Mouse (Mus musculus): ENCODE data around the gene Cd48. TPM values are rescaled to one million over a fixed set of nuclear protein-coding genes. Genes with fewer than 3 reads are reported as not detected.
A peak's percentile ranks its signal among the peaks of the same experiment; 100 is the strongest.
"Not testable (repeated sequence)": the region's sequence is repeated elsewhere in the genome, so short reads cannot be mapped to it uniquely, and the experiment has no call there.

Cd48 gene
- polyA plus RNA-seq, 1 experiment from 2014 or later, result 4.5 TPM

DNA sequence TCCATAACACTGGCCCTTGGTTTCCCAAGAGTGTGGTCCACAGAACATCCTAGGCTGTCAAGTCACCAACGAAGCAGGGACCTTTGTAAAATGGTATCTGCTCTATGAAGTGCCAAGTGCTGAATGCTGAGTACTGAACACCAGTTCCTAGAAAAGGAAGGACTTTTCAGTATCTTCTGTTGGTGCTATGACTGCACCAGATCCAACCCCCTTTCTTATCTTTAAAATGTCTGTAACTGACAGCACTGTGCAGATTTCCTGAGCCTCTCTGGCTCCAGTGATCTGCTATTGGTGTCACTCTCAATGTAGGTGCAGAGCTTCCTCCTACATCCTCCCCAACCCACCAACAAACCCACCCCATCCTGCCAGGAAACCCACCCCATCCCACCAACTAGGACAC lies 7.3 kb upstream of the Cd48 start:
- Histone ChIP-seq H3K4me2 (no peak overlapping the region), H3K27me3 (replicated peaks; ENCODE audit: control insufficient read depth, insufficient read depth, low read length) (no peaks in the 10 kb centered on the region), H3K27ac (ENCODE audit: low read depth, low read length) (no peak overlapping the region), H3K36me3 (ENCODE audit: control insufficient read depth, insufficient read depth, low read length) (no peaks in the 10 kb centered on the region), H3K4me3 (ENCODE audit: low read depth, low read length) (no peak overlapping the region), H3K9me3 (ENCODE audit: control insufficient read depth, low read length) (no peaks in the 10 kb centered on the region), H3K4me1 (replicated peaks; ENCODE audit: control insufficient read depth, insufficient read depth, low read length) (0 out of 2 replicates have a peak, but pooled peaks cover 6% of the 10 kb centered on the region), H3K9ac (ENCODE audit: low read depth, low read length) (no peak overlapping the region)
- no peak for DNase-seq (ENCODE audit: low spot score)
- ATAC-seq (replicated peaks; ENCODE audit: low FRiP score), result peak; percentile 84
- WGBS, result 39% methylated on average over 1 of the region's 1 CpGs

DNA sequence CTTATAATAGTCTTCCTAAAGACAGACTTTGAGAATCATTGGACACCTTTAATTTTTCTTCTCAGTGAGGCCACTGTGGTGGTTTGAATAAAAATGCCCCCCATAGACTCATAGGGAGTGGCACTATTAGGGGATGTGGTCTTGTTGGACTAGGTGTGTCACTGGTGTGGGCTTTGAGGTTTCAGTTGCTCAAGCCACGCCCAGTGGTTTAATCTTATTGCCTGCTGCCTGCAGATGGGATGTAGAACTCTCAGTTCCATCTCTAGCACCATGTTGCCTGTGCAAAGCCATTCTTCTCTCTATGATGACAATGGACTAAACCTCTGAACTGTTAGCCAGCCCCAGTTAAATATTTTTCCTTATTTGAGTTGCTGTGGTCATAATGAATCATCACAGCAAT lies 4.1 kb upstream of the Cd48 start:
- Histone ChIP-seq H3K9ac (ENCODE audit: low read depth, low read length) (no peak overlapping the region), H3K9me3 (ENCODE audit: control insufficient read depth, low read length) (no peaks in the 10 kb centered on the region), H3K27ac (ENCODE audit: low read depth, low read length) (no peak overlapping the region), H3K36me3 (ENCODE audit: control insufficient read depth, insufficient read depth, low read length) (no peaks in the 10 kb centered on the region), H3K27me3 (replicated peaks; ENCODE audit: control insufficient read depth, insufficient read depth, low read length) (no peaks in the 10 kb centered on the region), H3K4me2 (no peak overlapping the region), H3K4me3 (ENCODE audit: low read depth, low read length) (no peak overlapping the region), H3K4me1 (replicated peaks; ENCODE audit: control insufficient read depth, insufficient read depth, low read length) (0 out of 2 replicates have a peak, but pooled peaks cover 6% of the 10 kb centered on the region)
- whole genome bisulfite sequencing, result 48% methylated on average over 1 of the region's 1 CpGs
- no peak for DNase-seq (ENCODE audit: low spot score)
- 0 out of 2 replicates have a peak, but pooled peaks have one; percentile 46 for ATAC-seq (replicated peaks; ENCODE audit: low FRiP score)

DNA sequence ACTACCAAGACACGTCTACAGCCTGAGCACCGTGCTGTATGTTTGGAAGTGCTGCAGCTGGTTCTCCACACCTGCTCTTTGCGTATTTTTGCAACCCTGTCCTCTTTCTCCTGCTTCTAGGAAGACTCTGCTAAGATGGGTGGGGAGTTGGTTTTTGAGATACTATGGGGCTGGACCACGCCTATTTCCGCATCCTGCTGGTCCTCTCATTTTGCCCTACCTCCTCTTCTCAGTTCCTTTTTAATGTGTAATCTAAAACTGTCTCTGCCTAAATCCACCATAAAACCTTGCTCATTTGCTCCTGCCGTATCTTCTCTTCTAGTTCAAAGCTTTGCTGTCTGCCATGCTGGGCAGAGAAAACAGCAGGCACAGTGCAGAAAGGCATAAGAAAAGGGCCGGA lies 800 bp upstream of the Cd48 start:
- H3K27ac ChIP-seq (ENCODE audit: low read depth, low read length), result no peak overlapping the region
- H3K27me3 ChIP-seq (replicated peaks; ENCODE audit: control insufficient read depth, insufficient read depth, low read length), result no peaks in the 10 kb centered on the region
- DNase-seq (ENCODE audit: low spot score) (no peak), ATAC-seq (replicated peaks; ENCODE audit: low FRiP score) (0 out of 2 replicates have a peak, but pooled peaks have one; percentile 29)
- no peak overlapping the region for H3K4me2 ChIP-seq
- no peaks in the 10 kb centered on the region for H3K4me1 ChIP-seq (replicated peaks; ENCODE audit: control insufficient read depth, insufficient read depth, low read length)
- H3K9me3 ChIP-seq (ENCODE audit: control insufficient read depth, low read length), result no peaks in the 10 kb centered on the region
- H3K36me3 ChIP-seq (ENCODE audit: control insufficient read depth, insufficient read depth, low read length), result no peaks in the 10 kb centered on the region
- H3K9ac ChIP-seq (ENCODE audit: low read depth, low read length), result no peak overlapping the region
- 76% methylated on average over 7 of the region's 7 CpGs for WGBS
- no peak overlapping the region for H3K4me3 ChIP-seq (ENCODE audit: low read depth, low read length)

DNA sequence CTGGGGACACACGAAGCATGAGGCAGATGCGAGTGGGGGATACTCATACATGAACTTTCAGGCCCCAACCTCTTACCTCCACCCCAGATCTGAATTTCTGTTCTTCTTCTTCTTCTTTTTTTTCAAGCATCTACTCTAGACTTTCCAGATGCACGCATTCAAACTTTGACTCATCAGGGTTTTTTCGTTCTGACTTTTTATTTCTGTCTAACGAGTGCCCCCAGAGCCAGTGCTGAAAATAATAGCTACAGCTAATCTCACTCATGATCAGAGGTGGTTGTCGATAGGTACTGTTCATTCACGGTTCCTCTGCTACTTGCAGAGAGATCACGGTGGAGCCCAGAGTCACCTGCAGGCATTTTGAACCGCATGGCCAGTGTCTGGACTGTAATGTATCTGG lies 3.1 kb downstream of the Cd48 start:
- no peaks in the 10 kb centered on the region for H3K27me3 ChIP-seq (replicated peaks; ENCODE audit: control insufficient read depth, insufficient read depth, low read length)
- DNase-seq (ENCODE audit: low spot score), result no peak
- H3K4me2 ChIP-seq, result no peak overlapping the region
- ATAC-seq (replicated peaks; ENCODE audit: low FRiP score), result no peak
- no peak overlapping the region for H3K4me3 ChIP-seq (ENCODE audit: low read depth, low read length)
- H3K9me3 ChIP-seq (ENCODE audit: control insufficient read depth, low read length), result no peaks in the 10 kb centered on the region
- H3K27ac ChIP-seq (ENCODE audit: low read depth, low read length), result no peak overlapping the region
- H3K9ac ChIP-seq (ENCODE audit: low read depth, low read length), result no peak overlapping the region
- 81% methylated on average over 9 of the region's 9 CpGs for WGBS
- H3K4me1 ChIP-seq (replicated peaks; ENCODE audit: control insufficient read depth, insufficient read depth, low read length), result no peaks in the 10 kb centered on the region
- no peaks in the 10 kb centered on the region for H3K36me3 ChIP-seq (ENCODE audit: control insufficient read depth, insufficient read depth, low read length)

DNA sequence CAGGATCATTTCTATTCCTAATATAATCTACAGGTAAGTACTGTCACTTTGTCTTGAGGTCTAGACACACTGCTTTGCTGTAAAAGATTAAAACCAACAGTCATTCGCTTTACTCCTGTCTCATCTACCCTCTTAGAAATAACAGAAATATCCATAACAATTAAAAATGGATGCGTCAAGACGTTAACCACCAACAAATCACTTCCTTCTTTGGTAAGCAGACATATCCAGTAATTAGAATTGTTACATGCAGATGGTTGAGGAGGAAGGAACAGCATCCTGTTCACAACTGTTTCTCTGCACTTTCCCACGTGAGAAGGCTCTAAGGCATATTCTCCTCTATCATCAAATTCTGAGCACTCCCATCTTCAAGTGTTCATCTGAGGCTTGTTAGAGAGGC lies 5.5 kb downstream of the Cd48 start:
- Histone ChIP-seq H3K27ac (ENCODE audit: low read depth, low read length) (no peak overlapping the region), H3K9me3 (ENCODE audit: control insufficient read depth, low read length) (no peaks in the 10 kb centered on the region), H3K36me3 (ENCODE audit: control insufficient read depth, insufficient read depth, low read length) (no peaks in the 10 kb centered on the region), H3K4me2 (no peak overlapping the region), H3K4me1 (replicated peaks; ENCODE audit: control insufficient read depth, insufficient read depth, low read length) (no peaks in the 10 kb centered on the region), H3K27me3 (replicated peaks; ENCODE audit: control insufficient read depth, insufficient read depth, low read length) (no peaks in the 10 kb centered on the region), H3K4me3 (ENCODE audit: low read depth, low read length) (no peak overlapping the region), H3K9ac (ENCODE audit: low read depth, low read length) (no peak overlapping the region)
- WGBS, result 75% methylated on average over 4 of the region's 4 CpGs
- no peak for DNase-seq (ENCODE audit: low spot score)
- no peak for ATAC-seq (replicated peaks; ENCODE audit: low FRiP score)

DNA sequence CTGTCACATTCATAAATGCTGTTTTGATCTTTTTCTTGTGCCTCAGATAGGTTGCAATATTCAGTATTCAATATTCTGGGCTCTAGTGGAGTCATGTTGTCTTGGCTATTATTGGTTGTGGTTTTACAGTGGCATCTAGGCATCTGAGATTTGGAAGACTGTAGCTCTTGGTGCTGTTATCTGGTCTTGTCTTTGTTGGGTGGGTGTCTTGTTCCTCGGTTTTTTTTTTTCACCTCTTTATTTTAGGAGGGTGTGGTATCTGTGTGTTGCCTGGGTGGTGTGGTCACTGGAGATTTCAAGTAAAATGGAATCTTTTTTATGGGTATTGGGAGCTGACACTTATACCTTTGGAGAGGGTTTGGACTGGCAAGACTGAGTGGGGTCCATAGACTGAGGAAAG lies 12.1 kb downstream of the Cd48 start:
- H3K4me3 ChIP-seq (ENCODE audit: low read depth, low read length), result no peak overlapping the region
- H3K9ac ChIP-seq (ENCODE audit: low read depth, low read length), result no peak overlapping the region
- H3K36me3 ChIP-seq (ENCODE audit: control insufficient read depth, insufficient read depth, low read length), result no peaks in the 10 kb centered on the region
- no peak overlapping the region for H3K27ac ChIP-seq (ENCODE audit: low read depth, low read length)
- DNase-seq (ENCODE audit: low spot score) (no peak), ATAC-seq (replicated peaks; ENCODE audit: low FRiP score) (no peak)
- 52% methylated on average over 1 of the region's 1 CpGs for WGBS
- H3K9me3 ChIP-seq (ENCODE audit: control insufficient read depth, low read length), result no peaks in the 10 kb centered on the region
- no peaks in the 10 kb centered on the region for H3K27me3 ChIP-seq (replicated peaks; ENCODE audit: control insufficient read depth, insufficient read depth, low read length)
- no peaks in the 10 kb centered on the region for H3K4me1 ChIP-seq (replicated peaks; ENCODE audit: control insufficient read depth, insufficient read depth, low read length)
- H3K4me2 ChIP-seq, result no peak overlapping the region

DNA sequence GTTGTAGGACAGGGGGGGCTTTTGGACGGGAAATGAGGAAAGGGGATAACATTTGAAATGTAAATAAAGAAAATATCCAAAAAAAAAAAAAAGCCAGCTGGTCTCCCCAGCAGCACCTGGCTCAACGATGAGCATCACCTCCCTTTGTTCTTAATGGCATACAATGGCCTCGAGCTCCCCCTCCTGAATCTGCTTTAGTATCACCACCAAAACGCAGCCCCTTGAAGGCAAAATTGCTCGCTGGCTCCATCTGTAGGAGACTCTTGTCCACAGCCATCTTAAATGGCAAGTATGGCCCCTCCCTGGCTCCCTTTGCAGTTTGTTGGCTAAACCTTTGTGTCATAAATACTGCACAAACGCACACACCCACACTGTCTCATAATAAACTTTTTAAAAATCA lies 17.2 kb downstream of the Cd48 start:
- Histone ChIP-seq H3K36me3 (ENCODE audit: control insufficient read depth, insufficient read depth, low read length) (no peaks in the 10 kb centered on the region), H3K27ac (ENCODE audit: low read depth, low read length) (no peak overlapping the region), H3K4me1 (replicated peaks; ENCODE audit: control insufficient read depth, insufficient read depth, low read length) (no peaks in the 10 kb centered on the region), H3K9me3 (ENCODE audit: control insufficient read depth, low read length) (no peaks in the 10 kb centered on the region), H3K4me2 (no peak overlapping the region), H3K27me3 (replicated peaks; ENCODE audit: control insufficient read depth, insufficient read depth, low read length) (no peaks in the 10 kb centered on the region), H3K4me3 (ENCODE audit: low read depth, low read length) (no peak overlapping the region), H3K9ac (ENCODE audit: low read depth, low read length) (no peak overlapping the region)
- WGBS, result 16% methylated on average over 6 of the region's 6 CpGs
- ATAC-seq (replicated peaks; ENCODE audit: low FRiP score), result no peak; the same call in 1 of the 2 replicates
- DNase-seq (ENCODE audit: low spot score), result no peak

DNA sequence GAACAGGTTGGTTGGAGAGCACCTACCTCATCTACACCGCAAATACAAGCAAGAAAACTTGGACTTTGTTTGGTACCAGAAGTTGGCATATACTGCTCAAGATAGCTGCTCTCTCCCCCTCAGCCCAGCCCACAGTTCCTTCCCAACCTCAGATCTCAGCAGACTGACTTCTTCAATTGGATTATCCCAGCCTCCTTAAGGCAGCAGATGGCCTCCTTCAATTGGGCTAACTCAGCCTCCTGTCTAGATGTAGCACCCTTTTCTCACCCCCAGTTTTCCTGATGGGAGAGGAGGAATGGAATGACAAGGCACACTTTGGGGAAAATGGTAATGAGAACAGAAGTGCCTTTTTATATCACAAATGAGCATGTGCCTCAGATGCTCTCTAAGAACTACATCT lies 31.9 kb downstream of the Cd48 start:
- not testable (repeated sequence) for H3K9ac ChIP-seq (ENCODE audit: low read depth, low read length); H3K4me2 ChIP-seq; H3K36me3 ChIP-seq (ENCODE audit: control insufficient read depth, insufficient read depth, low read length); H3K4me3 ChIP-seq (ENCODE audit: low read depth, low read length); ATAC-seq (replicated peaks; ENCODE audit: low FRiP score); H3K27ac ChIP-seq (ENCODE audit: low read depth, low read length); DNase-seq (ENCODE audit: low spot score); H3K27me3 ChIP-seq (replicated peaks; ENCODE audit: control insufficient read depth, insufficient read depth, low read length); H3K9me3 ChIP-seq (ENCODE audit: control insufficient read depth, low read length); H3K4me1 ChIP-seq (replicated peaks; ENCODE audit: control insufficient read depth, insufficient read depth, low read length)
- WGBS, result 77% methylated on average over 1 of the region's 1 CpGs

DNA sequence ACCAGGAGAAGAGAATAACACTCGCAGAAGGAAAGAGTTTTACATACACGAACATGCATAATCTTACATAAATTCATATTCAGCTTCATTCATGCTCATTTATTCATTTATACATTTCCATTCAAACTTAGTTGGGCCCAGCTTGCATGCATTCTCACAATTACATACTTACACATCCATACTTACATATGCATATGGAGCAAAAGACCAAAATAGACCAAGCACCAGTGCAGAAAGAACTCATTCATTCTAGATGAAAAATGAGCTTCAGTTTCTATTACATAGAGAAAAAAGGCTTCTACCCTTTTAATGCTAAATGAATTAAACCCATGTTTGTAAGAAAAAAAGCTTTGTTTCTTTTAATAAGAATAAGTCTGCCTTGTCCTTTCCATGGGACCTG lies 33.6 kb downstream of the Cd48 start:
- Histone ChIP-seq H3K27ac (ENCODE audit: low read depth, low read length) (no peak overlapping the region), H3K9ac (ENCODE audit: low read depth, low read length) (no peak overlapping the region), H3K36me3 (ENCODE audit: control insufficient read depth, insufficient read depth, low read length) (no peaks in the 10 kb centered on the region), H3K4me1 (replicated peaks; ENCODE audit: control insufficient read depth, insufficient read depth, low read length) (no peaks in the 10 kb centered on the region), H3K4me3 (ENCODE audit: low read depth, low read length) (no peak overlapping the region), H3K9me3 (ENCODE audit: control insufficient read depth, low read length) (no peaks in the 10 kb centered on the region), H3K4me2 (no peak overlapping the region), H3K27me3 (replicated peaks; ENCODE audit: control insufficient read depth, insufficient read depth, low read length) (no peaks in the 10 kb centered on the region)
- 82% methylated on average over 2 of the region's 2 CpGs for WGBS
- DNase-seq (ENCODE audit: low spot score) (no peak), ATAC-seq (replicated peaks; ENCODE audit: low FRiP score) (no peak)

All from liver, embryonic 11.5 days (tissue).